Mouse (Mus musculus) cerebral cortex, adult 2 months (tissue): ENCODE results near the gene Polm.

ENCODE experiments used
- WGBS: fragments of 180-500 bp; shearing (Covaris S2); methylation state at CpG from one replicate; pipeline ENCODE4 v1.1.7; 2018; 5-methylcytosine and 5-hydroxymethylcytosine counted together

Polm gene

DNA sequence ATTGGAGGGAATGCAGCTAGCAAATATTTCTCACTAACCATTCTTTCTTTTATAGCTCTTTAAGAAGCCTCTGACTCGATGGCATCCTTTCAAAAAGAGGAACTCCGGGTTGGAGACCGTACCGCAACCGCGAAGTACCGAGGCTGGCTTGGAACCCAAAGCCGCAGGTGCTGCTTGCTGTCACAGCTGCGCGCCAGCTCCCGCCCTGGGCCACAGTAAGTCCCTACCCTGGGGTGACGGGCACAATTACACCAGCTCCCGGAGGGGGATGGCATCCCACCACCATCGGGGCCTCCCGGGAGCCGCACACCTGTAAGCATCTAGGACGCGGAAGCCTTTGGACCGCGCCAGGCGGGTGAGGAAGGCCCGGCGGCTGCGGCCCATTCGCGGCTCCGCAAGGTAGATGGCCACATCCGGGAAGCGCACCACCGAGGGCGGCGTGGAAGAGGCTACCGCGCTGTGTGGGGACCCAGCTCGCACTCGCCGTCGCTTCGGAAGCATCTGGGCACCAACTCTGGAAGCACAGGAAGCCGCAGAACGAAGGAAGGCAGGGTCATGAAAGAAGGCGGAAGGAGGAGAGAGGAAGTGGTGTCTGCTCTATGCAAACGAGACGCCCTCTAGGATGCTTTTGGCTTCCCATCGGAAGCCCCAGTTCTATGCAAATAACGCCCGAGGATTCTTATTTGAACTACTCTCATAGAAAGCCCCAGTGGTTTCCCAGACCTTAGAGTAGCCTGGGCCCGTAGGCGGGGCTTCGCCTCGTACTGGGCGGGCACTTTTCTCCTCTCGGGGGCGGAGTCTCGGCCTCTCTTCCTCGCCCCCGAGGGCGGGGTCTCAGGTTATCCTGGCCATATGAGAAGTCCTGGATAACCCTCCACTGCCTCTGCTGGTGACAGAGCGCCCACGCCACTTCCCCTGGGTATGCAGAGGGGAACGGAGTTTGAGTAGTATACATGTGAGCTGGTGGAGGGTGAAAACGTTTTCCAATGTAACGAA, at the start of gene Polm:
TSS of gene Polm (minus strand) at position 766 of the 996 bp plus-strand sequence.
- under 1% methylated on average over 63 of the region's 63 CpGs for WGBS

DNA sequence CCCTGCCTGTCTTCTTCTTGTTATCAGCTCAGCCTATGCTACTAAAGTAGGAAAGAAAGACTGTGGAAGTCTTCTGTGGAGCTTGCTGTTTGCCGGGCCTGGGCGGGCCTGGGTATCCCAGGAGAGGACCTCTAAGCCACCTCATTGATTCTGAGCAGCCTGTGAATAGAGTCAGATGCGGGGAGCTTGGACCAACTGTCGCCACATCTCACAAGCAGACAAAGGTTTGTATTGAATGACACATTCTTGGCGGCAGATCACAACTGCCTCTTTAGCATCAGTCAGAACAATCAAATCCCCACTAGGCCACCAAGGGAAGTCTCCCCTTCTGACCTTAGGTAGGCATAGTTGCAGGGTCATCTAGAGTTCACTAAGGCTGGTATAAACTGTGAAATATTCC, 49.4 kb upstream of the Polm start:
- 59% methylated on average over 5 of the region's 5 CpGs for WGBS

DNA sequence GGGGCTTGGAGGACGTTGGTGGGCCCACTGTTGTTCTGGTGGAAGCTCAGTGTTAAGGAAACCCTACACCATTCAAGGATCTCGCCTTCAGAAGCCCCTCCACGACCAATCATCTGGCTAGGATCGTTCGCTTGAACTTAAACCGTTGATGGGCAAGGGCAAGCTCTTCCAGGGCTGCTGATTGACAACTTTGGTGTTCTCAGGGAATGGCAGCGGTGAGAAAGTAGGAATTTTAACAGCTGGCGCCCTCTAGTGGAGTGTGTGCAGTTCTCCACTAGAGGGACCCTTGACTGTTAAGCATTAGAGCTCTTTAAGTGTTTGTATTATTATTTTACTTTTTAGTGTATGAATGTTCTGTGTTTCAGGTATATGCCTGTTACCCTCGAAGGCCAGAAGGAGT, 48.4 kb upstream of the Polm start:
- WGBS: 20% methylated on average over 9 of the region's 9 CpGs

DNA sequence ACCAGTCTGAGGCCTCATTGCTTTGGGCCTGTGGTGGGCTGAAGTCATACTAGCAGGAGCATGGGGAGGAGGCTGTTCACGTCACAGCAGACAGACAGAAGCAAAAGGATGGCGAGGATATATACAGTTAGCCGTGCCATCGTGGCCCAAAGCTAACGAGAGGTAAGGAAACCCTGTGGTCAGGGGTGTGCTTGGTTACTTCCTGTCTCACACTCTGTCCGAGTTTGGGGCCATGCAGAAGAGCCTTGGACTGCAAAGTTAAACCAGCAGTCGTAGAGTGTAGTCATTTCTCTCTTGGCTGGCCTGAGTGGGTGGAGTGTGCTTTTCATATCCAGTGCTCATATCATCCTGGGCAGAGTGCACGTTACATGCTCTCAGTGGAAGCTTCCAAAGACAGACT, 44.7 kb upstream of the Polm start:
- WGBS: 66% methylated on average over 8 of the region's 8 CpGs

DNA sequence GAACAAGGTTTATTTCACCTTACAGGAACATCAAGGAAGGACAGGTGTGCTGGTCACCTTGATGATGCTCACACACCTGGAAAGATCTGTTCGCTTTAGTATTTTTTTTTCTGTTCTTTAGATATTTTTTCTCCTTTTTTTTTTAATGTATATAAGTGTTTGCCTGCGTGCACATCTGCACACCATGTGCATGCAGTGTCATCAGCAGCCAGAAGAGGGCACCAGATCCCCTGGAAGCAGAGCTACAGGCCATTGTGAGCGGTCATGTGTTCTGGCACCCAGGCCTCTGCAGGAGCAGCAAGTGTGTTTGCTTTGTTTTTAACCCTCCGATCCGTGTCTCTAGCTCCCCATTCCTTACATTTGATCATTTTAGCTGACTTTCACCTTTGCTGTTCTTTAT, 42.1 kb upstream of the Polm start:
- 46% methylated on average over 5 of the region's 5 CpGs for WGBS

DNA sequence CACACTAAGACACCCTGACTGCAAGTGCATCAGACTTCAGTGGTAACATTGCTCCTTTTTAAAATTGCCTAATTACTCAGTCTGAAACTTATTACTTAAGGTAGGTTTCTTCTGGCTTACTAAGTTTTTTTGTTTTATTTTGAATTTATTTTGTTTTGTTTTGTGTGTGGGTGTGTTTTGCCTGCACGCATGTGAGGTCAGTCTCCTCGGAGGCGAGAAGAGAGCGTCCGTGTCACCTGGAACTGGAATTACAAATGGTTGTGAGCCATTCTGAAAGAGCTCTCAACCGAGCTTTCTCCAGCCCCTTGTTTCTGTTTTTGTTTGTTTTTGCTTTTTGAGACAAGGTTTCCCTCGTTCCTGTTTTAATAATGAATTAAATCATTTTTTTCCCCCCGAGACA, 40.8 kb upstream of the Polm start:
- WGBS: 13% methylated on average over 8 of the region's 8 CpGs

DNA sequence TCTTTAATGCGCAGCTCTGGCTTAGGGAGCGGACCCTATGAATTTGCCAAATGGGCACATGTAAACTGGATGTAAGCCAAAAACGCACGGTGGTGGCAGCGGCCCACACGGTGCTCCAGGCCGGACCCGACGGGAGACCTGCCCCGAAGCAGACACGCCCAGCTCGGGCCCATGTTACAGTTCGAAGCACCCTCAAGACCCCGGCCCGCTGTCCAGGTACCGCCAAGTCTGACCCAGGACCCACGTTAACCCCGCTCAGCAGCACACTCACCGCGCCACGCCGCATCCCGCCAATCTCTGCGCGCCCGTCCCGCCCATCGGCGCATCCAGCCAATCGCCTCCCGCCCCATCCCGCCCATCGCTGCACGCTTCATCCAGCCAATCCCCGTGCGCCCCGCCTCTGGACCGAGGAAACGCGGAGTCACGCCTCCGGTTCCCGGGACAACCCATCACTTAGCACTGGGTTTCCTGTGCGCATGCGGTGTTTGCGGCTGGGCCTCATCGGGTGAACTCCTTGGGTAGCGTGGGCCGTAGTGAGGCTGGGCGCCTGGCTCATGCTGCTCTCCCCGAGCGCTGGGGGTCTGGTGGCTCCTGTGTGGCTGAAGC, 40.2 kb upstream of the Polm start, which contains the start of gene Pold2:
TSS of gene Pold2 (minus strand) at position 372 of the 606 bp plus-strand sequence.
- WGBS: under 1% methylated on average over 52 of the region's 52 CpGs

DNA sequence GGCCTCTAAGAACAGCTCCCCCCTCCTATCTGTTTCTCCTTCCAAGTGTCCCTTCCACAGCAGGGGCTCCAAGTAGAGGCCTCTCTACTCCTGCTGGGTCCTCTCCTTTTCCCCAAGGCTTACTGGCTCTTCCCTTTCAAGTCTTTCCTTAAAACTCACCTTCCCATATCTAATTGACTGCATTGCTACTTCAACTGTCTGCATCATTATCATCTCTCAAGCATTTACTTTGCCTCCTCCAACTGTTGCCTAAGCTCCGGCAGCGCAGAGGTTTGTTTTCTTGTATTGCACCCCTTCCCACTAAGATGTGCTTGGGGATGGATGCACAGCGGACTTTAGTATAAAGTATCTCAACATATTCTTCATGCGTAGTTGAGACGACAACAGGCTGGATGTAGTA, 39.6 kb upstream of the Polm start:
- WGBS: 4% methylated on average over 5 of the region's 5 CpGs

DNA sequence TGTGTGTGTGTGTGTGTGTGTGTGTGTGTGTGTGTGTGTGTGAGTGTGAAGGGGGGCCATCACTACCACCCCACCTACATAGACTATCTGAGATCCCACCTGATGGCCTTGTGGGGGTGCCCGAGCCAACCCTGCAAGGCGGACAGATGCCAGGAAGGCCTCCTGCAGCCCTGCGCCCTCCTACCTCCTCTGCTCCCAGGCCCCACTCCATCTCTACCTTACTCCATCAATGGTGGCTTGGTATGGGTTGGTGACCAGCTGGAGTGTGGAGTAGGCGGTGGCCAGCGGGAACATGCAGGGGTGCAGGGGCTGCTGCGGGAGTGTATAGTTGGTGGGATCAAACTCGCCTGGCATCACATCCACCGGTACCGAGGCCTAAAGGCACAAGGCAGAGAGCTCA, 35.4 kb upstream of the Polm start:
- WGBS: 95% methylated on average over 9 of the region's 9 CpGs

DNA sequence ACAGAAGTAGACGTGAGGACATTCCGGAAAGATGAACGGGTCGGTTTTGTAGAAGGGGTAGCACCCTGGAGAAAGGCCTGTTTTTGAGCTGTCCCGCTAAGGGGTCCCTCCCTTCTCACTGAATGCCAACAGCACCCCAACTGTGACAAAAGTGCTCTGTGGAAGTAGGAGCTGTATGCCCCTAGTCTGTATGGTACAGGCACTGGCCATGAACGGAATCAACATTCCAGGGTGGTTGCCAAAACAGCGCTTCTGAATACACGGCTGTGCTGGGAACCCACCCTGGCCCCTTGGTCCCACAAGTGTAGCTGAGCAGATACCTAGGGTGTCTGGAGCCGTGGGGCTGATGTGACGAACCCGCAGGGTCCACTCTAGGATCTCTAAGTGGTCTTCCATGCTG, 34.9 kb upstream of the Polm start:
- WGBS: 95% methylated on average over 11 of the region's 11 CpGs

DNA sequence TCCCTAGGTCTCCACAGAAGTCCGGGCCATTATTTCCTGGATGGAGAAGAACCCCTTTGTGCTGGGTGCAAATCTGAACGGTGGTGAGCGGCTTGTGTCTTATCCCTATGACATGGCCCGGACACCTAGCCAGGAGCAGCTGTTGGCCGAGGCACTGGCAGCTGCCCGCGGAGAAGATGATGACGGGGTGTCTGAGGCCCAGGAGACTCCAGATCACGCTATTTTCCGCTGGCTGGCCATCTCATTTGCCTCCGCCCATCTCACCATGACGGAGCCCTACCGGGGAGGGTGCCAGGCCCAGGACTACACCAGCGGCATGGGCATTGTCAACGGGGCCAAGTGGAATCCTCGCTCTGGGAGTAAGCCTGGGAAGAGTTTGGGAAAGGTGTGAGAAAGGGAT, 32.3 kb upstream of the Polm start:
- WGBS: 88% methylated on average over 16 of the region's 16 CpGs

DNA sequence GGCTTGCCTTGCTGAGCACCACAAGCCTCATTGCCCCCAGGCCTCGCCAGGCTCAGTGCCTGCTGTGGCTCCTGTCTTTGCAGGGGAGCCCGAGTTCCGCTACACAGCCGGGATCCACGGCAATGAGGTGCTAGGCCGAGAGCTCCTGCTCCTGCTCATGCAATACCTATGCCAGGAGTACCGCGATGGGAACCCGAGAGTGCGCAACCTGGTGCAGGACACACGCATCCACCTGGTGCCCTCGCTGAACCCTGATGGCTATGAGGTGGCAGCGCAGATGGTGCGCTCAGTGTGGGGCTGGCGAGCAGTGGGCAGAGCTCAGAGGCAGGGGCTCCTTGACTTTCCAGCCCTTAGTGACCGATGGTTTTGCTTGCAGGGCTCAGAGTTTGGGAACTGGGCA, 31.5 kb upstream of the Polm start:
- 95% methylated on average over 16 of the region's 16 CpGs for WGBS

DNA sequence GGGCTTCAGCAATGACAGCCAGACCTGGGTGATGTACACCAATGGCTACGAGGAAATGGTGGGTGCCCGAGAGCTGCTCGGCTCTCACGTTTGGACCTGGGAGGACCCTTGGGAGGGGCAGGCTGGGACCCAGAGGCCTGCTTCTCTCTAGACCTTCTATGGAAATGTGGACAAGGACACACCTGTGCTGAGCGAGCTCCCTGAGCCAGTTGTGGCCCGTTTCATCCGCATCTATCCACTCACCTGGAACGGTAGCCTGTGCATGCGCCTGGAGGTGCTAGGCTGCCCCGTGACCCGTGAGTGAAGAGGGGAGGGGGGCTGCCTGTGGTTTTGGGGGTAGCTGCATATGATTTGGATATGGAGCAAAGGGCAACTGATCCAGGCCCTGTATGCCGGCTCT, 30.5 kb upstream of the Polm start:
- 94% methylated on average over 12 of the region's 12 CpGs for WGBS

DNA sequence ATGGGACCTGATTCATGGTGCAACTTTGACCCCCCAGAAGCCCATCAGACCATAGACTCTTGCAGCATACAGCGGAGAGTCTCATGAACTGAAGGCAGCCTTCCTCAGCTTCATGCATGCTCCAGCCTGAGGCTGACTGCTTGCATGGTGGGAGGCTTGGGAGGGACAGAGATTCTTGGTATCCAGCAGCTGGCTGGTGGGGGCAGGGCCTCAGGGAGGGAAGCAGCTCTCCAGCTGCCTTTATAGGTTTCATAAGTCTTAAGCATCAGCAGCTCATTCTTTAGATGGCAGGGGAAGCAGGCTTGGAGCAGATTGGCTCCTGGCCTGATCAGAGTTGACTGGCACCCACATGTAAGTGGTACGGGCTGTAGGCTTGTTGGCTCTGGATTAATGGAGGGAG, 29.4 kb upstream of the Polm start:
- WGBS: 77% methylated on average over 2 of the region's 2 CpGs

DNA sequence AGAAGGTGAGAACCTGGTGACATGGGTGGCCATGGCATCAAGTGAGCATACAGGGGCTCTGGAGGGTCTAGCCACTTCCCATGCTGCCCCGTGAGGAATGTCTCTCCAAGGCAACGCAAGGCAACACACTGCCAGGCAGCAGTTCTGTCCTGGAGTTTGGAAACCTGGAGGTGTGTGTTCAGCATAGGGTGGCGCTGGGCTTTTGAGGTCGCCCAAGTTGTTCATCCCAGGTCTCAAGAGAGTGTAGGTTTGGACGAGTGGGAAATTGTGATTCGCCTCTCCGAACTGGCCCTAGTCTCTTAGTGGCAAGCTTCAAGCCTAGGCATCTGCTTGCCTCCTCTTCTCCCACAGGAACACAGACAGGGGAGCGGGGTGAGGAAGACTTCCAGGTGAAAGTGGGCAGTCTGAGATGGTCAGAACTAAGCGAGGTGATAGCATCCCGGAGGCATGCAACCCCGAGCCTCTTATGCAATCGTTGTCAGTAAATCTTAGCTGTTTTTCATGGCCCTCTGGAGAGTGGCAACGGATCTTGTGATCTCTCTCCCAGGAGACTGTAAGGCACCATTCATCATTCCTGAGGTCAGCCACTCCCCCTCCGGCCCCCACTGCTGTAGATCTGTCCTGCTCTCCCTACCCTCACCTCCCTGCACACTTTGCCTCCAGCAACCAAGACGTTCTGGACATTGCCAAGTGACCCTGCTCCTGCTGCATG, 24.7 kb upstream of the Polm start:
- WGBS: 59% methylated on average over 15 of the region's 15 CpGs

DNA sequence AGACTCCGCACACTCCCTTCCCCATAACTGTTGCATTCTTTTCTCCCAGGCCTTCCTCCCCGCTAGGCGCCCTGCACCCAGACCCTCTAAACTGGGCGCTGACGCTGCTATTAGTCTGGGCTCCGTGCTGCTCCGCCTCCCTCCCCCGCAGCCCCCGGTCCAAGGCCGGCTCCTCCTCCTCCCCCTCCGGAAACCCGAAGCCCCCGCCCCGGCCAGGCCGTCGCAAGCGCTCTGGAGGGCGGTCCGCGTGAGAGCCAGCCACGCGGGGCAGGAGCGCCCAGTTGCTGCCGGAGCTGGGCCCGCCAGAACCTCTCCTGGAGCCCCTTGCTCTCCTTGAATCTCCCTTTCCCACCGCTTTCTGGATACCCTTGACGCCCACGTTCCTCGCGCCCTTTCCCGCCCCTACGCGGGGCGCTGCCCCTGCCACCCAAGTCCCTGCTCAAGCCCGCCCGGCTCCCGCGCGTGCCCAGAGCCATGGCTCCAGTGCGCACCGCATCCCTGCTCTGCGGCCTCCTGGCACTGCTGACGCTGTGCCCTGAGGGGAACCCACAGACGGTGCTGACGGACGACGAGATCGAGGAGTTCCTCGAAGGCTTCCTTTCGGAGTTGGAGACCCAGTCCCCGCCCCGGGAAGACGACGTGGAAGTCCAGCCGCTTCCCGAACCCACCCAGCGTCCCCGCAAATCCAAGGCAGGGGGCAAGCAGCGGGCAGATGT, 24.0 kb upstream of the Polm start, which contains the start of gene Aebp1:
TSS of gene Aebp1 (plus strand) at position 270 of the 716 bp plus-strand sequence.
- 11% methylated on average over 59 of the region's 59 CpGs for WGBS

DNA sequence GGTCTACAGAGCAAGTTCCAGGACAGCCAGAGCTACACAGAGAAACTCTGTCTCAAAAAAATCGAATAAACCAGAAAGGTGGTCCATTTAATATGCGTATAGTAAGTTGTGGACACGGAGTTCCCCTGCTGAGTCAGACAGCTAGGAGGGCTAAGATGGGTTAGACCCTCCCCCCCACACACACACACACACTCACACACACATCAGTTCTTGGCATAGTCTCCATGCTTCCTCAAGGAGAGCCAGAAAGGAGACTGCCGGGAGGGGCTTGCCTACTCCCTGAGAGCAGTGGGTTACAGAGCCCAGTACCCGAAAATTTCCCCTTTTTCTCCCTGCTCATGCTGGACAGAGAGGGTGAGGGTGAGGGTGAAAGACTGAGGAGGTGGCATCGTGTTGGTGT, 22.8 kb upstream of the Polm start:
- WGBS: 57% methylated on average over 6 of the region's 6 CpGs

DNA sequence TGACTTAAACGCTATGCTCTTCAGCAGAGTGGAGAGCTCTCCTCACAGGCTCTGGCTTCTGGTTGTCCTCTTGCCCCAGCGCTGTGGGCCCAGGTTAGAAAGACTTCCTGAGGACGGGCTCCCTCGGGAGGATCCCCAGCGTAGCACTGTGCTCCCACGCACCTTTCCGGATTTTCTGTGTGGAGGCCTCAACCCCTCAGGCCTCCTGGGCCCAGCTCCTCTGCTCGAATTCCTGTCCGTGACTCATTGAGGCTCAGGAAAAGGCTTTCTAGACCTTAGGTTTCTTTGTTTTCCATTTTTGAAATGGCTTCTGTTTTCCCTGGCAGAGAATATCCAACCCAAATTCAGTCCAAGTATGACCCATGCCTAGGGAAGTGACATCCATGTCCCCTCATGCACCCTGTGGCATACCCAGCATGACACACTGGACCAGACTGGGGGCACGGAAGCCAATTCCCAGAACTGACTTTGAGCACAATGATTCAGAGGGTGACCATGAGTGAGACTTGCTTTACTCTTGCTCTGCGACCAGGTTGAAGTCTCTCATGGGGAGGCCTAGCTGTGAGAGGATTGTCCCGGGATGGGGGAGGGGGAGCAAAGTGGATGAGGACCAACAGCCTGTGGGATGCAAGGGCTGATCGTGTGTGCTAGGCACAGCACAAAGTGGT, 22.2 kb upstream of the Polm start:
- 86% methylated on average over 13 of the region's 13 CpGs for WGBS

DNA sequence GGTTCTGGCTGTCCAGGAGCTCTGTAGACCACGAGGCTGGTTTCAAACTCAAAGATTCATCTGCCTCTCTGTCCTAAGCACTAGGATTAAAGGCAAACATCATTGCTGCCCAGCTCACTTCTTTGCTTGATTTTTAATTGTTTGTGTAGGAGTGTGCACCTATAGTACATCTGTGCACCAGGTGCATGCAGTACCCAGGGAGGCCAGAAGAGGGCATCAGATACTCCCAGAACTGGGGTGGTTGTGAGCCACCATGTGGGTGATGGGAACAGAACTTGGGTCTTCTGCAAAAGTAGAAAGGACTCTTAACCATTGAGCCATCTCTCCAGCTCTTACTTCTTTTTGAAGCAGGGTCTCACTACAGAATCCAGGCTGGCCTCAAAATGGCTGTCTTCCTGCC, 20.9 kb upstream of the Polm start:
- 73% methylated on average over 1 of the region's 1 CpGs for WGBS

DNA sequence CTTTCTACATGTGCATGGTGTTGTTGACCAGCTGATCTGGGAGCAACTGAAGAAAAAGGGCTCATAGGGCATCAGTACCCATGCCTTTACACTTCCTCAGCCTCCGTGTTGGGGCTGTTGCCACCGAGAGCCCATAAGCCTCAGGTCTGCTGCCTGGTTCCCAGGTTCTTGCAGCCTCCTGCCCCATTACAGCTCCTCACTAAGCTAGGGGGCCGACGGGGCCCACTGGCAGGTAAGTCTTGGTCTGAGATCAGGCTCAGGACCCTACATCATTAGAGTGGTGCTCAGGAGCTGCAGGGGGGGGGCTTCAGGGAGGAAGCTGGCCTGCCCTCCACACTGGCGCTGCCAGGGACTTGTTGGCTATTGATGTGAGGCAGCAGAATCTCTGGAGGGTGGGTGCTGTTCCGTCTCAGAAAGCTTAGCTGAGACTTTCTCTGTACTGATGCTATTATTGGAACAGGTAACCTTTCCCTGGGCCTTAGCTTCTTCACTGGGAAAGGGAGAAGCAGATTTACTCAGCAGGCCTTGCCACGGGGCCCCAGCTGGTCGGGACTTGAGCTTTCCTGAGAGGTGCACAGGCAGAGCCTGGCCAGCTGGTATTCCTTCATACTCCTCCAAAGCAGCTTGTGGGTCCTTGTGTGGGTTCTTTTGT, 18.8 kb upstream of the Polm start:
- WGBS: 72% methylated on average over 8 of the region's 8 CpGs

DNA sequence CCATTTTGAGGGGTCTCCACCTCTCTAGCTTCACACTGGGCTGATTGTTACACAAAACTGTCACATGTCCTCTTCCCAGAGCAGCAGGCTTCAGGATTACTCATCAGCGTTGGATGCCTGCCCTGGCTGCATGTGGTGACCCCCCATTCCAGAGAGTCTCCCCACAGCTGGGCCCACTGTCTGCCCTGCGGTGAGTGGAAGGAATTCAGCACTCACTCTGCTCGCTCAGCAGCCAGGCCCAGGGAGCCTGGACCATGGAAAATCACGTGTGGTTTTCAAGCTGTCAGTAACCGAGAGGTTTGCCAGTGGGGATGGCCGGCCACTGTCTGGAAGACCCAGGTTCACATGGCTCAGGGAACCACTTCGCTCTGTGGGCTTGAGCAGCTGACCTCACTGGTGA, 18.1 kb upstream of the Polm start:
- WGBS: 56% methylated on average over 7 of the region's 7 CpGs
